In genomic region chr6:83011756-83012155, GRCm38 (mm10) we compare ENCODE assay signal across 1 mouse cellular context.
TF ChIP-seq lines count a peak whose summit lies in the region.

No protein-coding gene starts in this region.

TF ChIP-seq in MEL, 35 proteins besides CTCF, POLR2A, EP300 and RAD21:
- TF ChIP-seq CHD1 (IDR thresholded peaks at IDR 0.05; ENCODE audit: low read depth, low read length) = no peak
TF ChIP-seq in MEL: peak in this region for 0.
